Mouse (Mus musculus): Measurements from ENCODE around the gene Bex6. TPM values are rescaled to one million over a fixed set of nuclear protein-coding genes. Genes with fewer than 3 reads are reported as not detected.

Bex6 gene
- polyA plus RNA-seq, 1 experiment from 2014 or later: 0.22 TPM

DNA sequence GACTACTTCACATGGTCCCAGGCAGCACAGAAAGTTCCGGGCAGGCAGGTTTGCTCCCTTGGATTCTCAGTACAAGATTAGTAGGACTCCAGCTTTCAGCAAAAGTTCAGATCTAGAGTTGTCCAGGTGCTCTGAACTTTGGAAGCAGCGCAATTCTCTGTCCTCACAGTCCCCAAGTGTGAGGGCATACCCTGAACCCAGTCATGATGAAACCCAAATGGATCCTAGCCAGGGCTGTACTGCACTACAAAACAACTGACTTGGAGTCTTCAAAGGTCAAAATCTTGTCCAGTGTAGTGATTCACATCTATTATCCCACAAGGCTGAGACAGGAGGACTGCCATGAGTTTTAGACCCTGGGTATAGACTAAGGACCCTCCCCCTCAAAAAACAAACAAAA is 22.3 kb upstream of the Bex6 start:
- Histone ChIP-seq H3K27ac (no peak overlapping the region), H3K36me3 (no peaks in the 10 kb centered on the region), H3K27me3 (no peaks in the 10 kb centered on the region), H3K9ac (no peak overlapping the region), H3K4me3 (no peak overlapping the region), H3K4me1 (no peaks in the 10 kb centered on the region), H3K9me3 (no peaks in the 10 kb centered on the region), H3K4me2 (replicated peaks) (no peak overlapping the region)
- no peak for ATAC-seq (ENCODE audit: insufficient number of reproducible peaks, insufficient read depth, low FRiP score, low TSS enrichment)
- WGBS: 86% methylated on average over 2 of the region's 2 CpGs

DNA sequence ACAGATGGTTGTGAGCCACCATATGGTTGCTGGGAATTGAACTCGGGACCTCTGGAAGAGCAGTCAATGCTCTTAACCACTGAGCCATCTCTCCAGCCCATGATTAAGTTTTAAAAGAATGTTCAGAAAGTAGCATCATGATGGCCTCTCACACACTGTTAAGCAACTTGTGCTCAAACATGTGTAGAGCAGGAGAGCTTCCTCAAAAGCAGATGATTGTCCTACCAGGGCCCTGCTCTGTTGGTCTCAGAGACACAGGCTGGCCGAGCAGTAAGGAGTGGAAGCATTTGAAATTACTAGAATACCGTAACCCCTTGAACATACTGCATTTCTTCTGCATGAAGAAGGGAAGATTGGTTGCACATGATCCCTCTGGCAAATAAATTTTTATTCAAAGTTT is 20.7 kb upstream of the Bex6 start:
- 85% methylated on average over 3 of the region's 3 CpGs for WGBS

GRCm38 (mm10) chr16:32160742-32161323 is 18.8 kb upstream of the Bex6 start:
- ATAC-seq (ENCODE audit: insufficient number of reproducible peaks, insufficient read depth, low FRiP score, low TSS enrichment): no peak
- H3K4me2 ChIP-seq (replicated peaks): no peak overlapping the region
- H3K9ac ChIP-seq: no peak overlapping the region
- no peak overlapping the region for H3K27ac ChIP-seq
- H3K4me1 ChIP-seq: peaks cover 7% of the 10 kb centered on the region; the same call in 1 of the 2 replicates
- H3K4me3 ChIP-seq: no peak overlapping the region
- no peaks in the 10 kb centered on the region for H3K36me3 ChIP-seq
- WGBS: 87% methylated on average over 9 of the region's 9 CpGs
- H3K9me3 ChIP-seq: no peaks in the 10 kb centered on the region
- 0 out of 2 replicates have a peak, but pooled peaks cover 11% of the 10 kb centered on the region for H3K27me3 ChIP-seq

More for the DNA sequence above, 20.7 kb upstream of the Bex6 start:
- no peak overlapping the region for H3K9ac ChIP-seq
- H3K4me3 ChIP-seq: no peak overlapping the region
- no peaks in the 10 kb centered on the region for H3K9me3 ChIP-seq
- no peaks in the 10 kb centered on the region for H3K4me1 ChIP-seq
- H3K27me3 ChIP-seq: 0 out of 2 replicates have a peak, but pooled peaks cover 4% of the 10 kb centered on the region
- no peaks in the 10 kb centered on the region for H3K36me3 ChIP-seq
- H3K4me2 ChIP-seq (replicated peaks): no peak overlapping the region
- ATAC-seq (ENCODE audit: insufficient number of reproducible peaks, insufficient read depth, low FRiP score, low TSS enrichment): no peak
- no peak overlapping the region for H3K27ac ChIP-seq

- Histone ChIP-seq H3K4me1 (peaks cover 7% of the 10 kb centered on the region; the same call in 1 of the 2 replicates), H3K36me3 (no peaks in the 10 kb centered on the region), H3K27me3 (0 out of 2 replicates have a peak, but pooled peaks cover 11% of the 10 kb centered on the region), H3K4me3 (no peak overlapping the region), H3K4me2 (replicated peaks) (no peak overlapping the region), H3K9ac (no peak overlapping the region), H3K27ac (no peak overlapping the region), H3K9me3 (no peaks in the 10 kb centered on the region)
- WGBS: 73% methylated on average over 4 of the region's 4 CpGs
- no peak for ATAC-seq (ENCODE audit: insufficient number of reproducible peaks, insufficient read depth, low FRiP score, low TSS enrichment)
Observed at GRCm38 (mm10) chr16:32163392-32163791, 16.2 kb upstream of the Bex6 start.

DNA sequence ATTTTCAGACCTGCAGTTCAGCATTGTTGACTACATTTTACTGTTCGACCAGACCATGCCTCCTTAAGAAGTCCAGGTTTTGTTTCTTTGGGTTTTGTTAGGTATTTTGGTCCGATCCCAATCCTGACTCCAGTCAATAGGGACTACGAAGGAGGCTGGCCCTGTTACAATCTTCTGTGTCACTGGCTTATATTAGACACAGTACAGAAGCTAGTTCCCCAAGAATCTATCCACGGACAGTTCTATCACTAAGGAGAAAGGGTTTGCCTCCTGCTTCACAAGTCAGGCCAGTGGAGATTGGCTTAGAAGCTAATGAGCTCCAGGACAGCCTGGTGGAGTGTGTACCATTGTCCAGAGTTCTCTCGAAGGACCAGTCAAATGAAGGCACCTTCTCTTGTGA is 15.7 kb upstream of the Bex6 start:
- peaks cover 7% of the 10 kb centered on the region; the same call in 1 of the 2 replicates for H3K4me1 ChIP-seq
- no peak overlapping the region for H3K4me3 ChIP-seq
- no peak for ATAC-seq (ENCODE audit: insufficient number of reproducible peaks, insufficient read depth, low FRiP score, low TSS enrichment)
- H3K27ac ChIP-seq: no peak overlapping the region
- 78% methylated on average over 5 of the region's 5 CpGs for WGBS
- H3K27me3 ChIP-seq: 0 out of 2 replicates have a peak, but pooled peaks cover 11% of the 10 kb centered on the region
- no peaks in the 10 kb centered on the region for H3K36me3 ChIP-seq
- no peak overlapping the region for H3K4me2 ChIP-seq (replicated peaks)
- no peaks in the 10 kb centered on the region for H3K9me3 ChIP-seq
- no peak overlapping the region for H3K9ac ChIP-seq

GRCm38 (mm10) chr16:32164396-32165027 is 15.1 kb upstream of the Bex6 start:
- Histone ChIP-seq H3K9ac (no peak overlapping the region), H3K4me2 (replicated peaks) (peak overlapping the region; percentile 67), H3K4me3 (no peak overlapping the region; the same call in 1 of the 2 replicates), H3K9me3 (no peaks in the 10 kb centered on the region), H3K27me3 (0 out of 2 replicates have a peak, but pooled peaks cover 11% of the 10 kb centered on the region), H3K27ac (no peak overlapping the region), H3K36me3 (no peaks in the 10 kb centered on the region), H3K4me1 (peaks cover 7% of the 10 kb centered on the region; the same call in 1 of the 2 replicates)
- WGBS: 67% methylated on average over 19 of the region's 19 CpGs
- no peak for ATAC-seq (ENCODE audit: insufficient number of reproducible peaks, insufficient read depth, low FRiP score, low TSS enrichment)

GRCm38 (mm10) chr16:32165281-32165821 is 14.3 kb upstream of the Bex6 start, which contains the start of gene Nrros:
TSS of gene Nrros (minus strand) at chr16:32165594.
- H3K36me3 ChIP-seq: no peaks in the 10 kb centered on the region
- peak within 1 kb of the TSS; percentile 38 for H3K4me3 ChIP-seq
- peak within 1 kb of the TSS; percentile 67 for H3K4me2 ChIP-seq (replicated peaks)
- 0 out of 2 replicates have a peak, but pooled peaks cover 11% of the 10 kb centered on the region for H3K27me3 ChIP-seq
- no peak within 1 kb of the TSS for H3K27ac ChIP-seq
- H3K9ac ChIP-seq: peak within 1 kb of the TSS; percentile 42
- ATAC-seq (ENCODE audit: insufficient number of reproducible peaks, insufficient read depth, low FRiP score, low TSS enrichment): no peak
- 2% methylated on average over 25 of the region's 25 CpGs for WGBS
- H3K4me1 ChIP-seq: peaks cover 7% of the 10 kb centered on the region; the same call in 1 of the 2 replicates
- no peaks in the 10 kb centered on the region for H3K9me3 ChIP-seq

DNA sequence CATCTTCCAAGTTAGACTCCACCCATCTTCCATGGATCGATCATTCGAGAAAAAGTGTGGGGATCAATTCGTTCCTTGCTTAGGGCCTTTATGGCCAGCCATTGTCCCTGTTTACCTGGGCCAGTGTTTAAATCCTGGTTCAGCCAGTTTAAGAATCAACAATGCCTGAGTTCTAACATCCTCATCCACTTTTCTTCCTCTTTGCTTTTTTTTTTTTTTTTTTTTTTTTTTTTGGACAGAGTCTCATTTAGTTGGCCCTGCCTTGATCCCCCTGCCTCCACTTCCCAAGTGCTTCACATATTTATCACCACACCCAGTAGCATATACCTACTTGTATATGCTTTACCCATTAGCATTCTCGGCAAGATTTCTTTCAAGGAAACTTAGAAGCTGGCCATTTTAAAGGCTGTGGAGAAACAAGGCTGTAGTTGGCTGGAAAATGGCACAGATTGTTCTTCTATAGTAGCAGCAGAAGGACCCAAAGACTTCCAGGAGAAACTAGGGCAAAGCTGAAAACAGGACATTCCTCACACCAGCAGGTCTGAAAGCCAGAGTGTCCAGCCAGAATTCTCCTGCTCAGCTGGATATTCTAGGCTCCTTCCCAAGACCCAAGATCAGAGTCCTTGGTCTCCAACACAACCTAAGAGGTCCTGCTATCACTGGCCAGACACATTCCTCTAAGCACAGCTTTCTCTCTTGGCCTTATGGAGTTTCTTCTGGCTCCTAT is 11.6 kb upstream of the Bex6 start:
- no peak overlapping the region for H3K4me2 ChIP-seq (replicated peaks)
- H3K27me3 ChIP-seq: 0 out of 2 replicates have a peak, but pooled peaks cover 11% of the 10 kb centered on the region
- 88% methylated on average over 4 of the region's 4 CpGs for WGBS
- H3K4me1 ChIP-seq: peaks cover 7% of the 10 kb centered on the region; the same call in 1 of the 2 replicates
- H3K9me3 ChIP-seq: no peaks in the 10 kb centered on the region
- no peak overlapping the region for H3K4me3 ChIP-seq
- no peaks in the 10 kb centered on the region for H3K36me3 ChIP-seq
- H3K27ac ChIP-seq: no peak overlapping the region
- ATAC-seq (ENCODE audit: insufficient number of reproducible peaks, insufficient read depth, low FRiP score, low TSS enrichment): no peak
- H3K9ac ChIP-seq: no peak overlapping the region

GRCm38 (mm10) chr16:32171031-32171731 is 8.4 kb upstream of the Bex6 start:
- WGBS: 90% methylated on average over 5 of the region's 5 CpGs
- H3K4me2 ChIP-seq (replicated peaks): no peak overlapping the region
- H3K4me1 ChIP-seq: no peaks in the 10 kb centered on the region
- no peaks in the 10 kb centered on the region for H3K9me3 ChIP-seq
- no peak overlapping the region for H3K27ac ChIP-seq
- no peak for ATAC-seq (ENCODE audit: insufficient number of reproducible peaks, insufficient read depth, low FRiP score, low TSS enrichment)
- H3K27me3 ChIP-seq: no peaks in the 10 kb centered on the region
- no peak overlapping the region for H3K4me3 ChIP-seq
- no peak overlapping the region for H3K9ac ChIP-seq
- H3K36me3 ChIP-seq: no peaks in the 10 kb centered on the region

GRCm38 (mm10) chr16:32173401-32173800 is 6.2 kb upstream of the Bex6 start:
- no peaks in the 10 kb centered on the region for H3K27me3 ChIP-seq
- no peaks in the 10 kb centered on the region for H3K36me3 ChIP-seq
- ATAC-seq (ENCODE audit: insufficient number of reproducible peaks, insufficient read depth, low FRiP score, low TSS enrichment): no peak
- no peak overlapping the region for H3K27ac ChIP-seq
- no peak overlapping the region for H3K4me3 ChIP-seq
- WGBS: 67% methylated on average over 11 of the region's 11 CpGs
- H3K9ac ChIP-seq: no peak overlapping the region
- no peaks in the 10 kb centered on the region for H3K9me3 ChIP-seq
- peaks cover 5% of the 10 kb centered on the region; the same call in 1 of the 2 replicates for H3K4me1 ChIP-seq
- H3K4me2 ChIP-seq (replicated peaks): no peak overlapping the region
